Mouse (Mus musculus): ENCODE data around the gene Hs3st3b1.

DNA sequence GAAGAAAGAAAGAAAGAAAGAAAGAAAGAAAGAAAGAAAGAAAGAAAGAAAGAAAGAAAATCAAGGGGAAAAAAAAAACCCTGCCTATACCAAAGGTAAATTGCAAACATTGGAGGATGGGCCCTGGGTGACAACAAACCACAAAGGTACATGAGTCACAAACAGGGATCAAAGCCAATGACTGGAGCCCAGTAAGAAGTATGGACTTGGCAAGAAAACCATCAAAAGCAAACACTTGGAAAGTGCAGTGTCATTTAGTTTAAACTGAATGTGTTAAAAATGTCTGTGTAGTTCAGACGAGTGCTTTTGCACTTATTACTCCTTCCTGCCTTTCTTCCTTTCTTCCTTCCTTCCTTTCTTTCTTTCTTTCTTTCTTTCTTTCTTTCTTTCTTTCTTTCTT, 59.3 kb downstream of the Hs3st3b1 start:
- TF ChIP-seq CTCF (IDR thresholded peaks at IDR 0.05; ENCODE audit: control insufficient read depth, insufficient read depth, insufficient replicate concordance, low read depth, low read length) (no peak), POLR2A (IDR thresholded peaks at IDR 0.05; ENCODE audit: control insufficient read depth, low read depth, low read length) (no peak)
